Mouse (Mus musculus): ENCODE measurements around the gene Kif17. TPM values are rescaled to one million over a fixed set of nuclear protein-coding genes. Genes with fewer than 3 reads are reported as not detected.

Kif17 gene
- polyA plus RNA-seq, 1 experiment from 2014 or later = 0.21 TPM

GRCm38 (mm10) chr4:138292028-138292427, 41.8 kb downstream of the Kif17 start:
- H3K4me1 ChIP-seq (replicated peaks; ENCODE audit: control insufficient read depth, insufficient read depth) = no peaks in the 10 kb centered on the region
- H3K9ac ChIP-seq (ENCODE audit: low read length) = no peak overlapping the region
- ATAC-seq (ENCODE audit: low FRiP score, low TSS enrichment) (no peak), DNase-seq (ENCODE audit: low spot score) (no peak)
- no peak overlapping the region for H3K4me2 ChIP-seq (replicated peaks; ENCODE audit: low read depth)
- WGBS = 85% methylated on average over 13 of the region's 13 CpGs
- no peak overlapping the region for H3K4me3 ChIP-seq (ENCODE audit: low read depth, low read length)
- TF ChIP-seq EP300 (optimal IDR thresholded peaks at IDR 0.05) = no peak
- no peak for TF ChIP-seq CTCF (IDR thresholded peaks at IDR 0.05; ENCODE audit: low read depth)
- H3K9me3 ChIP-seq (ENCODE audit: control insufficient read depth, low read length) = no peaks in the 10 kb centered on the region
- no peak overlapping the region for H3K27ac ChIP-seq (replicated peaks)
- no peaks in the 10 kb centered on the region for H3K27me3 ChIP-seq (ENCODE audit: control insufficient read depth, insufficient read depth, low read length)
- no peaks in the 10 kb centered on the region for H3K36me3 ChIP-seq (ENCODE audit: control insufficient read depth, insufficient read depth, low read length)

DNA sequence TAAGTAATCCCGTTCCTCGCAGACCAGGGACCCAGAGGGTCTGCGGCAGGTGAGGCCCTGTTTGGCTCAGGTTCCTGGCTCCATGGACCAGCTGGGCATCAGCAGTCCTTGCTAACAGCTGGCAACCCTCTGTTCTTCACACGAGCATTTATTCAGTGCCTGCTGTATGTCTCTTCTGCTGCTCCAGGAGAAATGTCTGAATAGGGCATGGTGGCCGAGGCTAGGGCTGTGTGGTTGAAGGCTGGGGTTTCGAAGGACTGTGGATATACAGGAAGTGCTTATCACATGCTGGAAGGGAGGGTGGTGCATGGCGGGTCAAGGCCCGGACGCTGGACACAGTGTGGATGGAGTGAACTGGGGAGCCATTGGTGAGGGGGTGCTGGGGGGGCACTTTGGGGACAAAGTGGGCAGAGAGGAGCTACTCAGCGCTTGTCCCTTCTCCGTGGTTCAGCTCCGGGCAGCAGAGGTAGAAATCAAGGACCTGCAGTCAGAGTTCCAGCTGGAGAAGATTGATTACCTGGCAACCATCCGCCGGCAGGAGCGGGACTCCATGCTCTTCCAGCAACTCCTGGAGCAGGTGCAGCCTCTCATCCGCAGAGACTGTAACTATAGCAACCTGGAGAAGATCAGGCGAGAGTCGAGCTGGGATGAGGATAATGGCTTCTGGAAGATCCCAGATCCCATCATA, 43.2 kb downstream of the Kif17 start:
- Histone ChIP-seq H3K4me2 (replicated peaks; ENCODE audit: low read depth) (no peak overlapping the region), H3K4me1 (replicated peaks; ENCODE audit: control insufficient read depth, insufficient read depth) (no peaks in the 10 kb centered on the region), H3K9ac (ENCODE audit: low read length) (no peak overlapping the region), H3K27me3 (ENCODE audit: control insufficient read depth, insufficient read depth, low read length) (no peaks in the 10 kb centered on the region), H3K36me3 (ENCODE audit: control insufficient read depth, insufficient read depth, low read length) (no peaks in the 10 kb centered on the region), H3K9me3 (ENCODE audit: control insufficient read depth, low read length) (no peaks in the 10 kb centered on the region), H3K27ac (replicated peaks) (no peak overlapping the region), H3K4me3 (ENCODE audit: low read depth, low read length) (no peak overlapping the region)
- TF ChIP-seq EP300 (optimal IDR thresholded peaks at IDR 0.05) = no peak
- no peak for TF ChIP-seq CTCF (IDR thresholded peaks at IDR 0.05; ENCODE audit: low read depth)
- ATAC-seq (ENCODE audit: low FRiP score, low TSS enrichment) (no peak), DNase-seq (ENCODE audit: low spot score) (no peak)
- WGBS = 62% methylated on average over 18 of the region's 18 CpGs

DNA sequence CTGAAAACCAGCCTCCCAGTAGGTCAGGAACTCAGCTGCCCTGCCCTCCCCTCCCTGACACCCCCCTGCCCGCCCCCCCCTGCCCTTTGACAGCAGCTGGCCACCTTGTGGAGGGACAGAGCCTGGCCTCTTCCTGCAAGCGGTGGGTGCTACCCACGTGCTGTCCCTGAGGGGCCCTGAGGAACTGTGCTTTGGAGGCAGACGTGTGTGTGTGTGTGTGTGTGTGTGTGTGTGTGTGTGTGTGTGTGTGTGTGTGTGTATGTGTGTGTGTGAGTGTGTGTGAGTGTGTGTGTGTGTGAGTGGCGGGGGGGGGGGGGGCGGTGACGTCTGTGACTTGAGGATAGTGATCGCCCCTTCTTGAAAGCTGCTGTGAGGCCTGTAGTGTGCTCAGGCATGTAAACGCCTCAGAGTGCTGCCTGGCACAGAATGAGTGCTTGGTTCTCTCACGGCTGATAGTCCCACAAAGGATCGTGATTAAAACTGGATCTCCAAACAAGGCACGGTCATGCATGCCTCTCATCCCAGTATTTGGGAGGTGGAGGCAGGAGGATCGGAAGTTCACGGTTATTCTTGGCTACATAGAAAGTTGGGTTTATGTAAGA, 43.8 kb downstream of the Kif17 start:
- no peak overlapping the region for H3K9ac ChIP-seq (ENCODE audit: low read length)
- TF ChIP-seq EP300 (optimal IDR thresholded peaks at IDR 0.05) (no peak), CTCF (IDR thresholded peaks at IDR 0.05; ENCODE audit: low read depth) (no peak)
- H3K4me3 ChIP-seq (ENCODE audit: low read depth, low read length) = no peak overlapping the region
- ATAC-seq (ENCODE audit: low FRiP score, low TSS enrichment) (no peak), DNase-seq (ENCODE audit: low spot score) (no peak)
- H3K27ac ChIP-seq (replicated peaks) = no peak overlapping the region
- no peaks in the 10 kb centered on the region for H3K4me1 ChIP-seq (replicated peaks; ENCODE audit: control insufficient read depth, insufficient read depth)
- no peaks in the 10 kb centered on the region for H3K9me3 ChIP-seq (ENCODE audit: control insufficient read depth, low read length)
- H3K36me3 ChIP-seq (ENCODE audit: control insufficient read depth, insufficient read depth, low read length) = no peaks in the 10 kb centered on the region
- H3K27me3 ChIP-seq (ENCODE audit: control insufficient read depth, insufficient read depth, low read length) = no peaks in the 10 kb centered on the region
- 74% methylated on average over 7 of the region's 14 CpGs for WGBS
- no peak overlapping the region for H3K4me2 ChIP-seq (replicated peaks; ENCODE audit: low read depth)

DNA sequence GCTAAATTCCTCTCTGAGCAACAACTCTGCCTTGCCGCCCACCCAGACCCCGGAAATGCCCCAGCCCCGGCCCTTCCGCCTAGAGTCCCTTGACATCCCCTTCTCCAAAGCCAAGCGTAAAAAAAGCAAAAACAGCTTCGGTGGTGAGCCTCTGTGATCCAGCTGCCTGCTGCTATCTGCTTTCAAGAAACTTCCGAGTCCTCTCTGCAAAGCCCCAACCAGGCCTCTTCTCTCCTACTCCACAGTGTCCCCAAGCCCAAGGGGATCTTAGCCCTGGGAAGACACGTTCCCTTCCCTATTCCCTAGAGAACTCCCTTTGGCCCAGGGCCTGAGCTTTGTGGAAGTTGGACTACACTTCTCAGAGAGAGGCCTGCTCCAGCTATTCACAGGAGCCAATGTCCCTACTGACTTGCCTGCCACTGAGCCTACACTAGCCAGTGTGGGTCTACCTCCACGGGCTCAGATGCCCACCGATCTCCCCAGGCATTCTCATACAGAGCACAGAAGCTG, 51.1 kb downstream of the Kif17 start:
- H3K9me3 ChIP-seq (ENCODE audit: control insufficient read depth, low read length) = no peaks in the 10 kb centered on the region
- H3K27me3 ChIP-seq (ENCODE audit: control insufficient read depth, insufficient read depth, low read length) = no peaks in the 10 kb centered on the region
- no peak for TF ChIP-seq CTCF (IDR thresholded peaks at IDR 0.05; ENCODE audit: low read depth)
- TF ChIP-seq EP300 (optimal IDR thresholded peaks at IDR 0.05) = no peak
- no peak for ATAC-seq (ENCODE audit: low FRiP score, low TSS enrichment)
- no peak for DNase-seq (ENCODE audit: low spot score)
- H3K4me3 ChIP-seq (ENCODE audit: low read depth, low read length) = no peak overlapping the region
- H3K4me1 ChIP-seq (replicated peaks; ENCODE audit: control insufficient read depth, insufficient read depth) = 0 out of 2 replicates have a peak, but pooled peaks cover 4% of the 10 kb centered on the region
- H3K4me2 ChIP-seq (replicated peaks; ENCODE audit: low read depth) = no peak overlapping the region
- no peak overlapping the region for H3K27ac ChIP-seq (replicated peaks)
- no peak overlapping the region for H3K9ac ChIP-seq (ENCODE audit: low read length)
- H3K36me3 ChIP-seq (ENCODE audit: control insufficient read depth, insufficient read depth, low read length) = no peaks in the 10 kb centered on the region
- WGBS = 79% methylated on average over 10 of the region's 10 CpGs

DNA sequence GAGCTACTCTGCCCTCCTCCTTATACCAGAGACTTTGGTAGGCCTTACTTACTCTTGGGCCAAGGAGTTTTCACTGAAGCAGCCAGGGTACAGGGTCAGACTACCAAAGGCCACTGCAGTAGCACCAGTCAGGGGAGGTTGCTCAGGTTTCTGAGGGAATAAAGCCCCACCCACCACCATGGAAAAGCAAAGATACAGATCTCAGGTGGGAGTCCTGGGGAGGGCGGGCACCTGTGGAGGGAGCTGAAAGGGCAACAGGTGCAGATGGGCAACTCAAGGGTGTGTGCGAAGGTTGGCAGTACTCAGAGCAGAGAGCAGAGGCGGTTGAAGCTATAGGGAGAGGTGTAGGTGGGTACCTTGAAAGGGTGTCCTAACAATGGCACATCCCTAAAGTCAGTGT, 52.8 kb downstream of the Kif17 start:
- no peaks in the 10 kb centered on the region for H3K9me3 ChIP-seq (ENCODE audit: control insufficient read depth, low read length)
- no peak overlapping the region for H3K9ac ChIP-seq (ENCODE audit: low read length)
- ATAC-seq (ENCODE audit: low FRiP score, low TSS enrichment) (no peak), DNase-seq (ENCODE audit: low spot score) (no peak)
- no peak for TF ChIP-seq EP300 (optimal IDR thresholded peaks at IDR 0.05)
- TF ChIP-seq CTCF (IDR thresholded peaks at IDR 0.05; ENCODE audit: low read depth) = no peak
- H3K4me1 ChIP-seq (replicated peaks; ENCODE audit: control insufficient read depth, insufficient read depth) = 0 out of 2 replicates have a peak, but pooled peaks cover 4% of the 10 kb centered on the region
- H3K4me3 ChIP-seq (ENCODE audit: low read depth, low read length) = no peak overlapping the region
- 84% methylated on average over 3 of the region's 3 CpGs for WGBS
- no peaks in the 10 kb centered on the region for H3K27me3 ChIP-seq (ENCODE audit: control insufficient read depth, insufficient read depth, low read length)
- no peak overlapping the region for H3K27ac ChIP-seq (replicated peaks)
- no peak overlapping the region for H3K4me2 ChIP-seq (replicated peaks; ENCODE audit: low read depth)
- H3K36me3 ChIP-seq (ENCODE audit: control insufficient read depth, insufficient read depth, low read length) = no peaks in the 10 kb centered on the region

DNA sequence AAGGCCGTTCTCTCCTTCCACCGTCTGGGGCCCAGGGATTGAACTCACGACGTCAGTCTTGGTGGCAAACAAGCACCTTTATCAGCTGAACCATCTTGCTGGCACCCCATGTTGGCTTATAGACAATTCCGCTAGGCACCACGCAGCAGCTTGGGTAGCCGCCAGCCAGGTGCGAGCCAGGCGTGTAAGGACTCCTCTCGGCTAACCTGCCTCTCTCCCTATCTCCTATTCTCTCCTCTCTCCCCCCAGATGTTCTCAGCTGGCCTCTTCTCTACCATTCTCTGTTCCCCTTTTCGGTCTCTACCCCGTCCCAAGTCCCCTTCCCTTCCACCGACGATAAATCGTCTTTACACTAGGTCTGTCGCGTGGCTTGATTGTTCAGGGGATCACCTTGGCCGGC, 53.5 kb downstream of the Kif17 start:
- Histone ChIP-seq H3K27me3 (ENCODE audit: control insufficient read depth, insufficient read depth, low read length) (no peaks in the 10 kb centered on the region), H3K9me3 (ENCODE audit: control insufficient read depth, low read length) (no peaks in the 10 kb centered on the region), H3K36me3 (ENCODE audit: control insufficient read depth, insufficient read depth, low read length) (no peaks in the 10 kb centered on the region), H3K4me1 (replicated peaks; ENCODE audit: control insufficient read depth, insufficient read depth) (0 out of 2 replicates have a peak, but pooled peaks cover 4% of the 10 kb centered on the region), H3K27ac (replicated peaks) (no peak overlapping the region), H3K4me3 (ENCODE audit: low read depth, low read length) (peak overlapping the region; percentile 53), H3K9ac (ENCODE audit: low read length) (peak overlapping the region; percentile 68), H3K4me2 (replicated peaks; ENCODE audit: low read depth) (peak overlapping the region; percentile 67)
- DNase-seq (ENCODE audit: low spot score) = no peak
- ATAC-seq (ENCODE audit: low FRiP score, low TSS enrichment) = no peak
- TF ChIP-seq CTCF (IDR thresholded peaks at IDR 0.05; ENCODE audit: low read depth) (no peak), EP300 (optimal IDR thresholded peaks at IDR 0.05) (no peak)
- WGBS = 6% methylated on average over 18 of the region's 18 CpGs

Measured in stomach, postnatal 0 days (tissue).